Mouse (Mus musculus) lung, embryonic 15.5 days (tissue): ENCODE measurements at regions not wholly inside any gene's neighbourhood (a gene's known extent, or its start where the extent isn't known, plus 50 kb on each side); places are given as distances from the start of the nearest gene placed in this dataset.
A peak's percentile ranks its signal among the peaks of the same experiment; 100 is the strongest.

ENCODE experiments used
- ATAC-seq: fragments of 200-750 bp; cut with Nextera tagmentation; 2 replicates; pipeline ENCODE4 v1.8.0; 2017; ENCODE audit warnings: moderate number of reproducible peaks, borderline replicate concordance; ENCODE audit not compliant: low FRiP score, low TSS enrichment; ENCODE audit errors: extremely low read depth
- H3K27ac ChIP-seq: fragments of 300-500 bp; sonication (generic); 2 replicates; pipeline ENCODE4 v1.5.1; 2015; ENCODE audit warnings: moderate library complexity, mild to moderate bottlenecking, inconsistent platforms
- H3K27me3 ChIP-seq: fragments of 300-500 bp; sonication (generic); 2 replicates; pipeline ENCODE4 v1.6.1; 2015; ENCODE audit warnings: inconsistent platforms
- H3K36me3 ChIP-seq: fragments of 300-500 bp; sonication (generic); 2 replicates; pipeline ENCODE4 v1.6.1; 2015; ENCODE audit warnings: inconsistent platforms
- H3K4me1 ChIP-seq: fragments of 300-500 bp; sonication (generic); 2 replicates; pipeline ENCODE4 v1.6.1; 2015; ENCODE audit warnings: inconsistent platforms
- H3K4me2 ChIP-seq: fragments of 300-500 bp; sonication (generic); 2 replicates; pipeline ENCODE4 v1.6.1; 2015; ENCODE audit warnings: inconsistent platforms, mild to moderate bottlenecking, moderate library complexity
- H3K4me3 ChIP-seq: fragments of 300-500 bp; sonication (generic); 2 replicates; pipeline ENCODE4 v1.5.1; 2015; ENCODE audit warnings: mild to moderate bottlenecking, inconsistent platforms
- H3K9ac ChIP-seq: fragments of 300-500 bp; sonication (generic); 2 replicates; pipeline ENCODE4 v1.6.1; 2015; ENCODE audit warnings: inconsistent platforms
- H3K9me3 ChIP-seq: fragments of 300-500 bp; sonication (generic); 2 replicates; pipeline ENCODE4 v1.6.1; 2016; ENCODE audit warnings: inconsistent platforms
- WGBS: fragments of 180-500 bp; shearing (Covaris S2); methylation state at CpG from one replicate; pipeline ENCODE4 v1.1.7; 2015; 5-methylcytosine and 5-hydroxymethylcytosine counted together

DNA sequence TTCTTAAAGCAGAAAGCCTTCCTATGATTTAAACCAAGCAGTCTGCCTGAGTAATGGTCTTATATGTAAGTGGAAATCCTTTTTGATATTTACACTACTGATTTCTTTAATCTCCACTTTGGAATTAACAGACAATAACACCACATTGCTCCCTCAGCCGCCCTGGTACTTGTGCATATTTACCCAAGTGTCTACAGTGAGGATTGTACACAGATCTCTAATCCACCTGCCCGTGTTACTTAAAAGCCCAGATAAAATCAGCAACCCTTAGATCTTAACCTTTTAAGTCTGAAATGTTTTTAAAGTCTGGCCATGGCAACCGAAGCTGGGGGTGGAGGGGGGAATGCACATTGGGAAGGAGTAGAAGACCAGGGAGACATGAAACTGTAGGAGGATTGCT is 382.3 kb upstream of the Nr2f2 start:
- ATAC-seq = no peak

DNA sequence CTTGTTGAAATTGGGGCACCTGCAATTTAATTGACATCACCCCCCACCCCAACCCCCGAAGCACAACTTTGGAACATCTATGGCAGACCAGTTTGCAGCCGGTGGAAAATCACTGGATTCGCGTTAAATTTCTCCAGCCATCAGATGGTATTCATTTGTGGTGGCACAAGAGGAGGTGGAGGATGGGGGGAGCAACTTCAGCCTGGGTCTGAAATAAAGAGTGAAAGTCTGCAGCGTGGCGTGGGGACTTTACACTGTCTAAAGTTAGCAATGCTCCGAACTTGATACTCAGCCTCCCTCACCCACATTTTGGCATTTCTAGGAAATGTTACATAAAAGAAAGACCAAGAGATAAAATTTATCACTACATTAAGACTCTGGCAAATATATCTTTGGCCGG is 381.8 kb upstream of the Nr2f2 start:
- Histone ChIP-seq H3K9ac (no peak overlapping the region), H3K4me1 (0 out of 2 replicates have a peak, but pooled peaks cover 4% of the 10 kb centered on the region), H3K9me3 (no peaks in the 10 kb centered on the region), H3K4me3 (no peak overlapping the region), H3K27me3 (no peaks in the 10 kb centered on the region), H3K4me2 (peak overlapping the region; percentile 11; the same call in 1 of the 2 replicates), H3K27ac (no peak overlapping the region), H3K36me3 (no peaks in the 10 kb centered on the region)
- ATAC-seq = no peak
- WGBS = 61% methylated on average over 8 of the region's 8 CpGs

More for the DNA sequence above, 382.3 kb upstream of the Nr2f2 start:
- no peak overlapping the region for H3K4me3 ChIP-seq
- 34% methylated on average over 3 of the region's 3 CpGs for WGBS
- H3K4me2 ChIP-seq = no peak overlapping the region
- H3K4me1 ChIP-seq = 0 out of 2 replicates have a peak, but pooled peaks cover 4% of the 10 kb centered on the region
- no peak overlapping the region for H3K27ac ChIP-seq
- no peak overlapping the region for H3K9ac ChIP-seq
- H3K9me3 ChIP-seq = no peaks in the 10 kb centered on the region
- no peaks in the 10 kb centered on the region for H3K36me3 ChIP-seq
- no peaks in the 10 kb centered on the region for H3K27me3 ChIP-seq

DNA sequence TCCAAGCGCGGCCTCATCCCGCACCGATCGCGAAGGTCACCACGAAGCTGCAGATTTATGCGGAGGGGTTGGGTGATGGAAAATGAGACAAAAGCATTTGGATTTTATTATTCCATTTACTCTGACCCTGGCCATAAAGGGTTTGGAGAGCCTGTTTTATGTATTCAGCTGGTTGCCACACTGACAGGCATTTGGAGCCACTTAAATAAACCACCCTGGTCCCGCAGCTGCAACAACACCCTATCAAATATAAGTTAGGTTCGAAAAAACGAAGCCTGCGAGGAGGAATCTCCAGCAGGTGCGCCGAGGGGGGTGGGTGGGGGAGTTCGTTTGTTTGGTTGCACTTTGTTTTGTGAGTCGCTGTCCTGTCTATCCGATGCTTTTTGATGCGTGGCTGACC is 377.8 kb upstream of the Nr2f2 start:
- 61% methylated on average over 18 of the region's 18 CpGs for WGBS
- H3K4me1 ChIP-seq = 0 out of 2 replicates have a peak, but pooled peaks cover 4% of the 10 kb centered on the region
- H3K4me3 ChIP-seq = no peak overlapping the region
- no peaks in the 10 kb centered on the region for H3K27me3 ChIP-seq
- no peak overlapping the region for H3K9ac ChIP-seq
- no peak overlapping the region for H3K4me2 ChIP-seq
- no peaks in the 10 kb centered on the region for H3K9me3 ChIP-seq
- no peak for ATAC-seq
- H3K27ac ChIP-seq = no peak overlapping the region
- H3K36me3 ChIP-seq = no peaks in the 10 kb centered on the region

- no peak overlapping the region for H3K27ac ChIP-seq
- no peaks in the 10 kb centered on the region for H3K27me3 ChIP-seq
- 86% methylated on average over 2 of the region's 2 CpGs for WGBS
These were observed 369.1 kb upstream of the Nr2f2 start for GRCm38 (mm10) chr7:70735591-70735990.

DNA sequence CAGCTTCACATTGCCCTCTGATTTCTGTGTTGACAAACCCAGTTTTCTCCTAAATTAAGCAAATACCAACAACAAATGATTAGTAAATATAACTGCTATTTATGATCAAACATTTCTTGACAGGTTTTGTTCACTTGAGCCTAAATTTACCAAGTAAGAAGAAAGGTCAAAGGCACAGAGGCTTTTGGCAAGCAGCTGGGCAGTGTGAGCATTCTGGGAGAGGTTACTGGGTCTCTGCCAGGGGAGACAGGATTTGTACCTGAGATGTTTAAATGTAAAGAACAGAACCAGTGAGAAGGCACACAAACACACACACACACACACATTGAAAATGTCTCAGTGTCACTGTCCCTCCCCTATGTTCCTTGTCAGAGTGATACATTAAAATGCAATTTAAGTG is 367.0 kb upstream of the Nr2f2 start:
- no peaks in the 10 kb centered on the region for H3K27me3 ChIP-seq
- H3K4me2 ChIP-seq = no peak overlapping the region
- H3K36me3 ChIP-seq = no peaks in the 10 kb centered on the region
- no peak for ATAC-seq
- H3K4me3 ChIP-seq = no peak overlapping the region
- H3K9ac ChIP-seq = no peak overlapping the region
- H3K27ac ChIP-seq = no peak overlapping the region
- peaks cover 3% of the 10 kb centered on the region; the same call in 1 of the 2 replicates for H3K9me3 ChIP-seq
- peaks cover 14% of the 10 kb centered on the region; the same call in 1 of the 2 replicates for H3K4me1 ChIP-seq

More at GRCm38 (mm10) chr7:70735591-70735990, 369.1 kb upstream of the Nr2f2 start:
- Histone ChIP-seq H3K9me3 (peaks cover 3% of the 10 kb centered on the region; the same call in 1 of the 2 replicates), H3K4me3 (no peak overlapping the region), H3K9ac (no peak overlapping the region), H3K36me3 (no peaks in the 10 kb centered on the region), H3K4me2 (no peak overlapping the region), H3K4me1 (0 out of 2 replicates have a peak, but pooled peaks cover under 1% of the 10 kb centered on the region)
- no peak for ATAC-seq

GRCm38 (mm10) chr7:70729896-70730295 is 363.4 kb upstream of the Nr2f2 start:
- H3K4me3 ChIP-seq = no peak overlapping the region
- H3K27me3 ChIP-seq = no peaks in the 10 kb centered on the region
- no peak overlapping the region for H3K4me2 ChIP-seq
- H3K9me3 ChIP-seq = no peaks in the 10 kb centered on the region
- H3K27ac ChIP-seq = no peak overlapping the region
- no peaks in the 10 kb centered on the region for H3K36me3 ChIP-seq
- no peak overlapping the region for H3K9ac ChIP-seq
- no peak for ATAC-seq
- peaks cover 14% of the 10 kb centered on the region; the same call in 1 of the 2 replicates for H3K4me1 ChIP-seq
- WGBS = 53% methylated on average over 8 of the region's 8 CpGs

DNA sequence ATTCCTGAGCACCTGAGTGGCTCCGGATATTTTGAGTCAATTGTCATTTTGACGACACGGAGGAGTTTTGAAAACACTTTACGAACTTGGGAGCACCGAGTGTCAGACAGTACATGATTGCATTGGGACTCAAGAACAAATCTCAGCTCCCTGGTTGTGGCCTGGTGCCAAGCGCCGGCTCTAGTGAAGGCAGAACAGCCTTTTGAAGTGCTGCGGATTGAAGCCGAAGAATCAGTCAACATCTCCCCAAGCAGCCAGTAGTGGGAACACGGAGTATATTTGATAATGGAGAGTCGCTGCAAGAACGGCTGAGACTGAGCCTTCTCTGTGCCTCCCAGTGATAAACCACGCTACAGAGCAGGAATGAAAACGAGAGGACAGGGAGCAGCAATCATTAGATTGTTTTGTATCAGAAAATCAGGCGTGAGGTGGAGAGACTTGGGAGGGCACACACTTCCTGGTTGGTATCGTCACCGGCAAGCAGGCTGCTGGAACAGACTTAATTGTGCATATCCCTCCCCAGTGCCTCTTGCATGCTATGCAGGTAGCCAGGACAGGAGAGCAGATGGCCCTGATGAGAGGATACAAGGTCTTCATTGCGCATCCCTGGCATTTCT is 351.7 kb upstream of the Nr2f2 start:
- H3K27me3 ChIP-seq = no peaks in the 10 kb centered on the region
- peaks cover 22% of the 10 kb centered on the region for H3K4me1 ChIP-seq
- peak overlapping the region; percentile 44 for H3K4me2 ChIP-seq
- H3K9ac ChIP-seq = no peak overlapping the region; the same call in 1 of the 2 replicates
- WGBS = 23% methylated on average over 18 of the region's 18 CpGs
- H3K4me3 ChIP-seq = no peak overlapping the region
- no peaks in the 10 kb centered on the region for H3K36me3 ChIP-seq
- ATAC-seq = peak; percentile 72; the same call in 1 of the 2 replicates
- no peaks in the 10 kb centered on the region for H3K9me3 ChIP-seq
- peak overlapping the region; percentile 45; the same call in 1 of the 2 replicates for H3K27ac ChIP-seq

DNA sequence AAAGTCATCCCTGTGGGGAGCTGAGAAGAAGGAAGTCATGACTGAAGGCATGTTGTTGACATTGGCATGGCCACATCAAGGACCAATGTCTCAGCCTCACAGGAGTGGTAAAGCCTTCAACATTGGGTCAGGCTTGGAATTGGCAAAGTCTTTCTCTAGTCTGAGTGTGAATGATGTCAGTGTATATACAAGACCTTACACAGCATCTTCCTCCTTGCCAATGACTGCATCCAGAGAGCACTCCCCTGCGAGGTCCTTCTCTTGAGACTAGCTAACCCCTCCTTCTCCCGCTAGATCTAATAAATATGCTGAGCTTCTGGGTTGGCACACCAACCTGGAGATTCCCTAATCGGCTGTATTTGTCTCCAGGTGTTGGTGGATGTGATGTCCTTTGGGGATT is 351.1 kb upstream of the Nr2f2 start:
- Histone ChIP-seq H3K36me3 (no peaks in the 10 kb centered on the region), H3K9me3 (no peaks in the 10 kb centered on the region), H3K4me1 (peaks cover 22% of the 10 kb centered on the region), H3K4me2 (0 out of 2 replicates have a peak overlapping the region, but pooled peaks have one; percentile 44), H3K27ac (0 out of 2 replicates have a peak overlapping the region, but pooled peaks have one; percentile 45), H3K9ac (no peak overlapping the region; the same call in 1 of the 2 replicates), H3K4me3 (no peak overlapping the region), H3K27me3 (no peaks in the 10 kb centered on the region)
- WGBS = 61% methylated on average over 3 of the region's 3 CpGs
- ATAC-seq = peak; percentile 76

DNA sequence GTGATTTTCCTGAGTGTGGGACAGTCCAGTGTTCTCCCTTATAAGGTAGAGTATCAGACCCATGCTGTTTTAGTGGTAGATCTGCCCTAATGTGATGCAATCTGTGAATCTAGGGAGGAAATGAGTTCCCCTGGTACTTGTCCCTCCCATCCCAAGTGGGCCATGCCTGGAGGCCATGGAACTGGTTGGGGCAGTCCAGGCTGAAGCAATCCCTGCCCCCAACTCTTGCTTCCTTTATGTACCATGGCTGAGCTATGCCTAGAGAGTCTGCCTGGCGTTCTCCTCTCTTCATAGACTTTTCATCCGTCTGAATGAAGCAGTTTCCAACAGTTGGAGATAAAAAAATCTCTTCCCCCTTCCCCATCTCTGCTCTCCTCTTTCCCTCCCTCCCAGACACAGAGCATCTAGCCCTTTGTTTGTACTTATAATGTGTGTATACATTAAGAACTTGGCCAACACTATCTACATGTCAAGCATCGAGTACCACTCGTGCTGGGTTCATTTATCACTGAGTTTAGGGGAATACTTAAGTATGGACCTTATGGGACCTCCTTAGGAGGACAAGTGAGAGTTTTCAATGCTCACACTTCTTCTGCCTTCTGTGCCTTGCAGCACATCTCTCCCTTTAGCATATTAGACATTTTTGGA is 350.4 kb upstream of the Nr2f2 start:
- Histone ChIP-seq H3K36me3 (no peaks in the 10 kb centered on the region), H3K27ac (0 out of 2 replicates have a peak overlapping the region, but pooled peaks have one; percentile 45), H3K4me3 (no peak overlapping the region), H3K27me3 (no peaks in the 10 kb centered on the region), H3K9me3 (no peaks in the 10 kb centered on the region), H3K4me1 (peaks cover 22% of the 10 kb centered on the region), H3K4me2 (no peak overlapping the region), H3K9ac (no peak overlapping the region)
- ATAC-seq = peak; percentile 66; the same call in 1 of the 2 replicates
- 23% methylated on average over 4 of the region's 4 CpGs for WGBS

DNA sequence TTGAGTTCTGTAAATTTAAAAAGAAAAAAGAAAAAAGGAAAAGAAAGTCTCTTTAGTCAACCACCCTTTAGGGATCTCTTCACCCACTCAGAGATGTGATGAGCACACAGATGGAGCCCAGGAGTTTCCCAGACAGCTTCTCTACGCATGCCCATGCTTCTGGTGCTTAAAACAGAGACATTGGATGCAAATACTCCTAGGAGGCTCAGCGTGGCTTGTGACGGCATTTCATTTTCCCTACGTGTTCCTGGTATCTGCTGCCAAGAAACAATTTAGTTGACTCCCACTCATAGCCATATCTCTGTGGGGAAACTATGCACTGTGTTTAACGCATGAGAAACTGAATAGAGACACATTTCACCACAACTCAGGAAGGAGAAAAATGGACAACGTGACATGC is 345.6 kb upstream of the Nr2f2 start:
- Histone ChIP-seq H3K4me1 (peaks cover 6% of the 10 kb centered on the region; the same call in 1 of the 2 replicates), H3K27me3 (no peaks in the 10 kb centered on the region), H3K9ac (no peak overlapping the region), H3K4me2 (no peak overlapping the region), H3K36me3 (no peaks in the 10 kb centered on the region), H3K4me3 (no peak overlapping the region), H3K27ac (no peak overlapping the region), H3K9me3 (no peaks in the 10 kb centered on the region)
- no peak for ATAC-seq
- WGBS = 52% methylated on average over 6 of the region's 6 CpGs

DNA sequence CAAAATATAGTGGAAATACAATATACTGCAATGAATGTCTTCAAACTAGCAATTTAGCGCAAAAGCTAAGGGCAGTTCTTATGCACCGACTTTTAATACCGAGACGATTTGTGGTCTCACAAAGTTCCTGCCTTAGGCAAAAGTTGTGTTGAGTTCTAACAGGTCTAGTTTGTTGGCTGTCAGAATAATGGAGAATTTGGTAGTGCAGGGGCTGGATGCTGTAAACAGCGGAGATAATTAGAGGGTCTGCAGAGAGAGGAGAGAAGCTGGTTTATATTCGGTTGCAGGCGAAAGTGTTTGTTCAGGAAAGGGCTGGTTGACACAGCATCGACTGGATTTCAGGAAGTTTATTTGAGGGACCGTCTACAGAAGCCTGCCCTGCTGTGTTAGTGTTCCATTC is 339.7 kb upstream of the Nr2f2 start:
- 68% methylated on average over 9 of the region's 9 CpGs for WGBS
- Histone ChIP-seq H3K9me3 (no peaks in the 10 kb centered on the region), H3K4me3 (no peak overlapping the region), H3K9ac (no peak overlapping the region), H3K27me3 (no peaks in the 10 kb centered on the region), H3K4me1 (no peaks in the 10 kb centered on the region), H3K27ac (no peak overlapping the region), H3K36me3 (no peaks in the 10 kb centered on the region), H3K4me2 (no peak overlapping the region)
- ATAC-seq = no peak

GRCm38 (mm10) chr7:70703784-70704183 is 337.2 kb upstream of the Nr2f2 start:
- Histone ChIP-seq H3K9ac (no peak overlapping the region), H3K9me3 (no peaks in the 10 kb centered on the region), H3K36me3 (no peaks in the 10 kb centered on the region), H3K4me3 (no peak overlapping the region), H3K27ac (no peak overlapping the region), H3K4me1 (no peaks in the 10 kb centered on the region), H3K4me2 (no peak overlapping the region), H3K27me3 (no peaks in the 10 kb centered on the region)
- no peak for ATAC-seq
- 79% methylated on average over 1 of the region's 1 CpGs for WGBS
